Mouse (Mus musculus) CH12.LX (cell line): Measurements from ENCODE around the gene Slc6a9. TPM values are rescaled to one million over a fixed set of nuclear protein-coding genes. Genes with fewer than 3 reads are reported as not detected.

ENCODE experiments used
- DNase-seq: peaks from one replicate; pipeline ENCODE4 v3.0.0-alpha.2; 2013; ENCODE audit errors: extremely low read depth
- H3K27ac ChIP-seq: 2 replicates; pipeline ENCODE4 v1.5.1; 2012; ENCODE audit warnings: low read depth, mild to moderate bottlenecking, control low read depth, moderate library complexity; ENCODE audit not compliant: insufficient read depth
- H3K27me3 ChIP-seq: replicated peaks from 2 replicates; pipeline ENCODE3; 2012; ENCODE audit warnings: inconsistent platforms
- H3K36me3 ChIP-seq, 2 experiments: replicated peaks in 1 of 2; 2 replicates each; pipeline versions ENCODE3 to v1.6.1; 2012; ENCODE audit warnings: inconsistent platforms in 1 of 2, low read length in 1 of 2, mild to moderate bottlenecking in 1 of 2, mixed read lengths in 1 of 2, moderate library complexity in 1 of 2; ENCODE audit not compliant: control insufficient read depth in 1 of 2, insufficient read depth in 1 of 2
- H3K4me1 ChIP-seq, 2 experiments: 2 replicates each; pipeline ENCODE4 v1.6.1; 2012; ENCODE audit warnings: inconsistent platforms in 1 of 2, moderate library complexity in 1 of 2; ENCODE audit not compliant: insufficient read depth in 2 of 2, control insufficient read depth in 1 of 2
- H3K4me2 ChIP-seq: 2 replicates; pipeline ENCODE4 v1.6.1; 2012; ENCODE audit warnings: low read depth, mild to moderate bottlenecking, control low read depth; ENCODE audit not compliant: poor library complexity, insufficient read depth, severe bottlenecking
- H3K4me3 ChIP-seq, 3 experiments: fragments of 150-350 bp in 1 of 3; sonication (generic) in 1 of 3; replicated peaks in 1 of 3; 2 replicates each; pipeline versions ENCODE3 to v1.5.1; 2011 to 2012; ENCODE audit warnings: low read depth in 2 of 3, low read length in 2 of 3, mild to moderate bottlenecking in 2 of 3, moderate library complexity in 2 of 3, control low read depth in 1 of 3, improper control_type of control experiment in 1 of 3, inconsistent platforms in 1 of 3, mixed read lengths in 1 of 3; ENCODE audit not compliant: poor library complexity in 1 of 3
- H3K79me2 ChIP-seq: replicated peaks from 2 replicates; pipeline ENCODE4 v1.6.1; 2012; ENCODE audit warnings: mild to moderate bottlenecking, moderate library complexity; ENCODE audit not compliant: control insufficient read depth, poor library complexity, insufficient read depth, severe bottlenecking; ENCODE audit errors: extremely low read depth
- H3K9ac ChIP-seq: 2 replicates; pipeline ENCODE4 v1.6.1; 2012; ENCODE audit warnings: low read depth, mild to moderate bottlenecking, control low read depth, moderate library complexity; ENCODE audit not compliant: insufficient read depth
- H3K9me3 ChIP-seq: replicated peaks from 2 replicates; pipeline ENCODE3; 2012; ENCODE audit warnings: low read length, inconsistent platforms, mixed read lengths
- CHD1 ChIP-seq: IDR thresholded peaks from 2 replicates; pipeline ENCODE4 v1.6.1; 2012; ENCODE audit warnings: low read depth, low read length, improper control_type of control experiment, inconsistent platforms
- CHD2 ChIP-seq: IDR thresholded peaks from 2 replicates; pipeline ENCODE4 v1.6.1; 2011; ENCODE audit warnings: low read length, improper control_type of control experiment
- CTCF ChIP-seq, 2 experiments: IDR thresholded peaks in 1 of 2; conservative IDR thresholded peaks in 1 of 2; 2 replicates each; pipeline ENCODE4 v1.5.1; 2011 to 2012; ENCODE audit warnings: low read depth in 2 of 2, low read length in 2 of 2, improper control_type of control experiment in 1 of 2, inconsistent platforms in 1 of 2, mild to moderate bottlenecking in 1 of 2, moderate library complexity in 1 of 2
- E2F4 ChIP-seq: IDR thresholded peaks from 2 replicates; pipeline ENCODE4 v1.6.1; 2011; ENCODE audit warnings: low read depth, low read length, improper control_type of control experiment; ENCODE audit not compliant: insufficient replicate concordance
- GABPA ChIP-seq: IDR thresholded peaks from 2 replicates; pipeline ENCODE4 v1.6.1; 2012; ENCODE audit warnings: low read depth, low read length, improper control_type of control experiment, inconsistent platforms; ENCODE audit not compliant: insufficient replicate concordance
- MEF2A ChIP-seq: IDR thresholded peaks from 2 replicates; pipeline ENCODE4 v1.6.1; 2014; ENCODE audit warnings: low read depth, mild to moderate bottlenecking, inconsistent platforms, low read length, improper control_type of control experiment, borderline replicate concordance
- NRF1 ChIP-seq: IDR thresholded peaks from 2 replicates; pipeline ENCODE4 v1.6.1; 2014; ENCODE audit warnings: low read depth, mild to moderate bottlenecking, inconsistent platforms, low read length, improper control_type of control experiment, moderate library complexity
- PAX5 ChIP-seq: IDR thresholded peaks from 2 replicates; pipeline ENCODE4 v1.6.1; 2012; ENCODE audit warnings: low read length, inconsistent platforms, mixed read lengths
- RAD21 ChIP-seq: IDR thresholded peaks from 2 replicates; pipeline ENCODE4 v1.6.1; 2011; ENCODE audit warnings: low read depth, mild to moderate bottlenecking, low read length, improper control_type of control experiment, moderate library complexity
- SIN3A ChIP-seq: IDR thresholded peaks from 2 replicates; pipeline ENCODE4 v1.6.1; 2012; ENCODE audit warnings: low read length, improper control_type of control experiment, inconsistent platforms
- SMC3 ChIP-seq: IDR thresholded peaks from 2 replicates; pipeline ENCODE4 v1.6.1; 2011; ENCODE audit warnings: low read depth, low read length, improper control_type of control experiment
- TBP ChIP-seq: conservative IDR thresholded peaks from 2 replicates; pipeline ENCODE4 v1.6.1; 2011; ENCODE audit warnings: low read depth, low read length, improper control_type of control experiment
- TCF12 ChIP-seq: IDR thresholded peaks from 2 replicates; pipeline ENCODE4 v1.6.1; 2014; ENCODE audit warnings: low read depth, mild to moderate bottlenecking, inconsistent platforms, low read length, improper control_type of control experiment
- USF2 ChIP-seq: conservative IDR thresholded peaks from 2 replicates; pipeline ENCODE4 v1.6.1; 2011; ENCODE audit warnings: low read depth, low read length, improper control_type of control experiment
- ZC3H11A ChIP-seq: IDR thresholded peaks from 2 replicates; pipeline ENCODE4 v1.6.1; 2012; ENCODE audit warnings: low read depth, mild to moderate bottlenecking, inconsistent platforms, low read length, improper control_type of control experiment
- ZKSCAN1 ChIP-seq: IDR thresholded peaks from 2 replicates; pipeline ENCODE4 v1.6.1; 2012; ENCODE audit warnings: low read depth, inconsistent platforms, low read length, improper control_type of control experiment, borderline replicate concordance
- ZNF384 ChIP-seq: IDR thresholded peaks from 2 replicates; pipeline ENCODE4 v1.6.1; 2012; ENCODE audit warnings: low read depth, low read length, improper control_type of control experiment, inconsistent platforms
- dilution Hi-C: fragments of 300-500 bp; cut with MboI; formaldehyde crosslinking; loops from 2 replicates; pipeline ENCODE4 v1.14.3; 2020; ENCODE audit warnings: low sequenced_read_pairs; ENCODE audit not compliant: extremely low pct_unique_long_range_greater_than_20kb, extremely low pct_ligation_motif_present
- in situ Hi-C: fragments of 300-500 bp; cut with MboI; formaldehyde crosslinking; loops from 3 replicates; pipeline ENCODE4 v1.14.3; 2019; ENCODE audit warnings: low sequenced_read_pairs, low pct_ligation_motif_present, low pct_unique_long_range_greater_than_20kb, mixed read lengths
- polyA plus RNA-seq: library from polyadenylated mRNA; unstranded; fragments of >175 nt; gene quantifications from 2 replicates; pipeline ENCODE4 v1.2.1, GENCODE M21; 2012; ENCODE audit warnings: low read depth; ENCODE audit not compliant: insufficient read length
- total RNA-seq, 2 experiments: library from RNA; depleted of rRNA; stranded (reverse); fragments of 300-350 nt in 1 of 2; fragments of >200 nt in 1 of 2; gene quantifications; 2 replicates each; pipeline ENCODE4 v1.2.3; 2012 to 2014

Slc6a9 gene
- total and polyA plus RNA-seq, 3 experiments = 4.0 to 15.6 (median 9.1) TPM

- no peaks in the 10 kb centered on the region for H3K36me3 ChIP-seq
- H3K9me3 ChIP-seq = peaks cover 5% of the 10 kb centered on the region
- H3K4me2 ChIP-seq = no peak overlapping the region
- no peak overlapping the region for H3K9ac ChIP-seq
- no peaks in the 10 kb centered on the region for H3K79me2 ChIP-seq
- in situ Hi-C loops (no loop called here), dilution Hi-C loops (no loop called here)
- H3K27me3 ChIP-seq = peaks cover 3% of the 10 kb centered on the region
- H3K27ac ChIP-seq = no peak overlapping the region
- H3K4me3 ChIP-seq = no peak overlapping the region
- H3K4me1 ChIP-seq = 0 out of 4 replicates have a peak, but pooled peaks cover 0 to 3% of the 10 kb centered on the region in 2 experiments
- TF ChIP-seq NRF1 (no peak), CTCF (conservative IDR thresholded peaks at IDR 0.05 in 1 of 2, IDR thresholded peaks at IDR 0.05 in 1 of 2; ENCODE audit: low read depth in 2 of 2, low read length in 2 of 2) (peak in 1 of 2 experiments; percentile 50; a peak in 2 of 4 replicates), RAD21 (peak; percentile 51), TCF12 (no peak)
- DNase-seq = no peak
These were observed 23.4 kb upstream of the Slc6a9 start for GRCm38 (mm10) chr4:117810933-117811332.

- Histone ChIP-seq H3K36me3 (no peaks in the 10 kb centered on the region), H3K27ac (no peak overlapping the region), H3K4me3 (no peak overlapping the region), H3K4me2 (no peak overlapping the region), H3K4me1 (0 out of 4 replicates have a peak, but pooled peaks cover 3 to 5% of the 10 kb centered on the region in 2 experiments), H3K79me2 (no peaks in the 10 kb centered on the region), H3K27me3 (peaks cover 2% of the 10 kb centered on the region), H3K9ac (no peak overlapping the region), H3K9me3 (peaks cover 5% of the 10 kb centered on the region)
- no peak for DNase-seq
- TF ChIP-seq SMC3 (no peak), CTCF (conservative IDR thresholded peaks at IDR 0.05 in 1 of 2, IDR thresholded peaks at IDR 0.05 in 1 of 2; ENCODE audit: low read depth in 2 of 2, low read length in 2 of 2) (no peak), E2F4 (no peak), MEF2A (no peak), ZNF384 (no peak), PAX5 (no peak), GABPA (no peak), ZC3H11A (no peak), RAD21 (no peak), CHD2 (no peak), NRF1 (no peak), CHD1 (no peak), USF2 (no peak), ZKSCAN1 (no peak), TBP (no peak), SIN3A (no peak)
- dilution Hi-C loops (no loop called here), in situ Hi-C loops (no loop called here)
These were observed 20.6 kb upstream of the Slc6a9 start for GRCm38 (mm10) chr4:117813591-117814192.
